Mouse (Mus musculus): ENCODE measurements around the gene Lcor.

Gene Lcor

DNA sequence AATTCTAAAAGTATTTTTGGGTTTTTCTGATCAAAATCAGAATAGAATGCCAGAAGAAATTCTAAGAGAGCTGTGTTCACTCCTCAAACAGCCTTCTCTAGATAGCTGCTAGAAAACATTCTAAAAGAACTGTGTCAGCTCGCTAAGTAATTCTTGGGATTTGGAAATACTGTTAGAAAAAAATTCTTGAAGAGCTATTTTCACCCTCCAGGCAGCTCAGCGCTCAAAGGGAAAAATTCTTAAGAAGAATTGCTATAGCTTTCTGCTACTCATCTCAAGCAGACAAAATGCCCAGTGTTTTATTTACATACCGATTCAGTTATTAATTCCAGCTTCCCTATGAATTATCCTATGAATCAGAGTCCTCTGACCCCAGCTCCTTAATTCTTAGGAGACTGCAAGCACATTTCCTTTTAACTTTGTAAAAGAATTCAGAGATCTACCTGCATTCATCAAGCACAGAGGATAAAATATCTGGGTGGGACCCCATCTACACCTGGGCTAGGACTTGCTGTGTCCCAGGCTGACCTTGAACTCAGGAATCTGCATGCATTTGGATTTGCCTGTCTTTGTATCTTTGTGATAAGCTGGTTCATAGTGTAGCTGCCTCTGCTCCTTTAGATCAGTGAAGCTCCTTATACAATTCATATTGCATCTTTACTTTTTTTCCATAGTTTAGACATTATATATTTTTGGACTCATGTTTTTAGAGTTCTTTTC, 5.7 kb upstream of the Lcor start:
- no peak for DNase-seq (ENCODE audit: low spot score in 2 of 2)

DNA sequence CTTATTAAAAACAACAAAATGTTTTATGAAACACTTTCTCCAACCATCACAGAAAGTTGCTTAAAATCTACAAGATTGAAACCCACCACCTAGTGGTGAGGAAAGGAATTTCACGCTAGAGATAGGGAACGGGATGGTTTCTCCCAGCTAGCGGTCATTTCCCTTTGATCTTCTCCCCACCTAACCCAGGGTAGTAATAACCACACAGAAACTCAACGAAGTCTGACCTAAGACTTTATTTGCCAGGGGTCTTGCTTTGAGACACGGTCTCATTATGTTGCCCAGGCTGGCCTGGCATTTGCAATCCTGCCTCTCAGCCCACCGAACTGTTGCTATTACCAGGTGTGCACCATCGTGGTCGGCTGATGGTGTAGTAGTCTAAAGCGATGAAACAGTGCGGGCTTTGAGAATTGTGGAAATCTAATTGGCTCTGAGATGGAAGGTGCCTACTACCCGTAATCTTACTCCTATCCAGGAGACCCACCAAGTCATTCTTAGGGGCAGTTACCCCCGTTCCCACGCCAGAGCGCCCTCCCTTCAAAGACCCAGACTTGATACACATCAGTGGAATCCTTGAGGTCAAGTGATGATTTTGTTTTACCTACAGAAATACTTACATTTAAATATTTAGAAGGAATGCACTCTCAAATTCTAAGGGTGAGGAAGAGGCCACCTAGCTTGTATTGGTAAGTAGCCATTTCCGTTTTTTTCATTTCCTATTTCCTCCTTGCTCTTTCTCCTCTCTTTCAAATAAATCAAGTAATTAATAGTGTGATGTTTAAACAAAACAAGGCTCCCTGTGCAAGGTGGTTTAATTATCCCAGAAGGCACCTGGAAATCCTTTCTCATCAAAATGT, 1.2 kb upstream of the Lcor start:
- peak; percentile 52 to 67 for DNase-seq (ENCODE audit: low spot score in 2 of 2)

DNA sequence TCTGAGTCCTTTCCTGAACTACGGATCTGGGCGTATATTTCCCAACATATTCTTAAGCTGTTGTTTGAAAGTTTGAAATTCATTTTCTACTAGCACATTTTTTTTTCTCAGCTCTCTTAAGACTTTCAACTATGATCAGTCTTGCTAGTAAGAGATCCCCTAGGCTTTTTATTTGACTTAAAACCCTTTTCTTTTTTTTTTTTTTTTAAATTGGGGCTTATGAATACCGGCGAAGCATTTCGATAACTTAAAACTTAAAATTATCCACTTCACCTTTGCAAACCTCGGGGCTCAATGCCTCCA, 599 bp upstream of the Lcor start:
- no peak for DNase-seq (ENCODE audit: low spot score in 2 of 2)

DNA sequence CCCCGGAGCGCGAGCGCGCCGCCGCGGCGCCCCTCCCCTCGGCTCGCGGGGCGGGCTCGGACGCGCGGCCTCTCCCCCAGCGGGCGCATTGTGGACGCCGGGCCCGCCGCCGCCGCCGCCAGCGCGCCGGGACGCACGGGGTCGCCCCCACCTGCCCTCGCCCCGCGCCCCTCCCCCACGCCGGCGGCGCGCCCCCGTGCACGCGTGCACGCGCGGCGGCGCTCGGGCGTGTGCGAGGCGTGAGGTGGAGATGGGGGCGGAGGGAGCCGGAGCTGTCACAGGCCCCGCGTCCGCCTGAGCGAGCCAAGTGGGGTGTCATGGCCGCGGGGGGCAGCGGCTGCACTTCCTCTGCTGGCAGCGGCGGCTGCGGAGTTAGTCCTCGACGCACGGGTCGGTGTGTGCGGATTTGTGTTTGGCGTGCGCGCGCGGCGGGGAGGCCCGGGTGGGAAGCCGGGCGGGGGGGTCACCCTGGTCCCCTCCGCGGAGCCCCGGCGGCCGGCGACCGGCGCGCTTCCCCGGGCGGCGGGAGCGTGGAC, 540 bp downstream of the Lcor start:
- peak in 1 of 2 experiments; percentile 85 for DNase-seq (ENCODE audit: low spot score in 2 of 2)

DNA sequence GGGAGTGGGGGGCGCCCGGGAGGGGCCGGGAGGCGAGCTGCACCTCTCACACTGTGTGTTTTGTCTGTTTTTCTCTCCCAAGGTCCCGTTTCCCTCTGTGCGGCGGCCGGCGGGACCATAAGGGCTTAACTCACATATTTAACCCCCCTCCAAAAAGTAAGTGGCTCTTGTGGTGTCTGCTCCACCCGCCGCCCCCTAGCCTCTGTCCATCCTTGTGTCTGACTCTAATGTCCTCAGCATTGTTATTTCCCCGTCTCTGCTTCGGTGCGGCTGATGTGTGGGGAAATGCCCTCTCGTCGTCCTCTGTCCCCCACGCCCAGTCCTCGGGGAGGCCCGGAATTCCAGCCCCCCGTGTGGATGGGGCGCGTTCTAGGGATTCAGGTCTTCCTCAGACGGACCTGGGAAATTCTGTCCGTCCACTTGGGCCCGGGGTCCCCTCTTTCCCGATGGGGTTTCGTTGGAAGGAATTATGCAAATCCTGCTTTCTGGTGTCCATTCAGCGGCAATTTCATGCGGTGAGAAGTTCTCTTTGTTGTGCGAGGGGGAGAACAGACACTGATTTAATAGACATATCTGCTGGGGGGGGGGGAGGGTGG, 1.1 kb downstream of the Lcor start:
- peak in 1 of 2 experiments; percentile 69 for DNase-seq (ENCODE audit: low spot score in 2 of 2)

DNA sequence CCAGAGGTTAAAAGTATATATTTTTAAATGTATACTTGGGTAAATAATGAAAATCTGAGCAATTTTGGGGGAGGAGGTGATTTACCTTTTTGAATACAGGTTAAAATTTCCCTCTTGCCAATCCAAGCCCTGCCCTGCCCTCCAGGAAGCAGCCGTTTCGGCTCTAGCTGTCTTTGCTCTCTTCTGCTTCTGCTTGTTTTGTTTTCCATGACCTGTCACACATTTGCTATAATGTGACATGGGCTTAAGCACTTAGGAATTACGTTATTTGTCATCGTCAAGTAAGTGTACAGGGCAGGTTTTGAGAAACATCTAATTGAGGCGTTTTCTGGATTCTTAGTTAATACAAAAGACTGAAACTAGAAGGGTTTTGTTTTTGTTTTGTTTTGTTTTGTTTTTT, 1.9 kb downstream of the Lcor start:
- no peak for DNase-seq (ENCODE audit: low spot score in 2 of 2)

DNA sequence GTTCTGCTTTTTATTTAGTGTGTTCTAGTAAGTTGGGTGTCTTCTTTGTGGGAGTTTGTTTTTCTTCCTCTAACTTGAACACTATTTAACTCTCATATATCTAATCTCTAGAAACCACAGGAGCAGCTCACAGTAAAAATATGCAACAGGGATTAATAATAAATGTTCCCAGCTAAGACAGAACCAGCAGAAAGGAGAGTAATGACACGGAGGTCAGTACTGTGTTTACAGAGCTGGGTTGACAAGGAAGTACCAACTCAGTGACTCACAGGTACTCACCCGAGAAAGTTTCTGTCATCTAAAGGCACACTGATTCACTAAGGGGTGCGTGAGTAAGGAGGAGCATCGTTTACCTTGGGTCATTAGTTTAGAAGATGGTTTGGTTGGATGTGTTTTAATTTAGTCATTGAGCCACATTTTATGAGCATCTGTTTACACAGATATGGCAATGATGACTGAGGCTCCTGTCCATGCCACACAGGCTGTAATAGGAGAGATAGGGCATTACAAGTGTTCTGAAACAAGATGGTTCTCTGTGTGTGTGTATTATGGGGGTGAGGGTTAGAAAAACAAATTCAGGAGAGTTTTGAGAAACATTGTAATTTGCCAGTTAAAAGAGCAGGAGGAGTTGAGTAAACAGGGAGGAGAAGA, 13.1 kb downstream of the Lcor start:
- peak in 1 of 2 experiments; percentile 20 for DNase-seq (ENCODE audit: low spot score in 2 of 2)

DNA sequence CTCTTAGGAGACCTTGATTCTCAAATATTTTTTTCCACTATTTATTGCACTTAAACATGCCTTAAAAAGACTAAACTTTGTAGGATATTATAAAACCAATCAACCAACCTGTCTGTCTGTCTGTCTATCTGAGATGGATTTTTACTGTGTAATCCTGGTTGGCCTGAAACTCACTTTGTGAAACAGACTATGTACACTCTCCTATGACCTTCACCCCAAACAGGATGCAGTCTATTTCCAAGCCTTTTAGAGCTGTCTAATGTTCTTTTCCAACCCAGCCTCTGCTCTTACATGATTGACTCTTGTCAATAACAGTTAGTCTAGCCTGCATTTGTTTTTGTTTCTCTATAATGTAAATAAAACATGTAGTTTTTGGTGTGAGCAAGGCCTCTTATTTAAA, 13.6 kb downstream of the Lcor start:
- DNase-seq (ENCODE audit: low spot score in 2 of 2) = no peak

DNA sequence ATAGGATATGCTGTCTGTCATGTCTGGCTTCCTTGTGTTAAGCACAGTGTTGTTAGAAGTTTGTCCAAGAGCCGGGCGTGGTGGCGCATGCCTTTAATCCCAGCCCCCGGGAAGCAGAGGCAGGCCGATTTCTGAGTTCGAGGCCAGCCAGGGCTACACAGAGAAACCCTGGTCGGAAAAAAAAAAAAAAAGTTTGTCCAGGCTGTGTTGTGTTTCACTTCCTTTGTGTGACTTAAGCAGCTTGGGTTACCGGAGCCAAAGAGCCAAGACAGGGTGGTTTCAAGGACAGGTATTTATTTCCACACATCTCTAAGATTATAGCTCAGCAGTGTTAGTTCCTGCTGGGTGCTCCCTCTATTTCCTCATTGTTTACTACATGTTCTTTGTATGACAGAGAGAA, 25.4 kb downstream of the Lcor start:
- DNase-seq (ENCODE audit: low spot score in 2 of 2) = no peak

DNA sequence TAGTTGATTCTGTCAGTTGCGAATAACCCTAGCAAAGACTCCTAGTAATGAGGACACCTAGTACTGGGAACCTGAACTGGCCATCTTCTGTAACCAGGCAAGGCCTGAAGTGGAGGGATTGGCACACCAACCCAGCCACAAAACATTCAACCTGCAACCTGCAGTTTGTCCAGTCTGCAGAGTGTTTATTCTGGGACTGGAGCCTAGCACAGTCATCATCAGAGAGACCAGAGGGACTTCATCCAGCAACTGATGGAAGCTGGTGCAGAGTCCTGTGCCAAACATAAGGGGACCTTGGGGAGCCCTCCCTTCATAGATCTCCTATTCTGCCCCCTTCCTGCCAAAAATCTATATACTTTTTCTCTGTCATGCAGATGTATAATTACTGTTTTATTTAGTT, 32.4 kb downstream of the Lcor start:
- no peak for DNase-seq (ENCODE audit: low spot score in 2 of 2)

DNA sequence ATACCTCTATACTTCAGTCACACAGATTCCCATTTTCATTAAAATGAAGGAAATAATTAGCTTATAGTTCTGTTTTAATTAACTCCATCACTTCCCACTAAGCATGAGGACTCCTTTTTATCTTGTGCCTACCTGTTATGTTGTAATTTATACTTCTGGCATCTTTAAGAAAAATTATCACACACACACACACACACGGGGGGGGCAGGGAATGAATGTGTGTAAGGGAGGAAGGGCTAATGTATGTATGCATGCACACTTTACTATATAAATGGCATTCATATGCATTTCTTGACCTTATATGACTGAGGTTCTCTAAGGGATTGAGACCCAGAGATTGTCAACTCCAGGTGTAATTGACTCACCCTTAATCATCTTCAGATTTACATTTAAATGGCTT, 33.1 kb downstream of the Lcor start:
- DNase-seq (ENCODE audit: low spot score in 2 of 2) = no peak

DNA sequence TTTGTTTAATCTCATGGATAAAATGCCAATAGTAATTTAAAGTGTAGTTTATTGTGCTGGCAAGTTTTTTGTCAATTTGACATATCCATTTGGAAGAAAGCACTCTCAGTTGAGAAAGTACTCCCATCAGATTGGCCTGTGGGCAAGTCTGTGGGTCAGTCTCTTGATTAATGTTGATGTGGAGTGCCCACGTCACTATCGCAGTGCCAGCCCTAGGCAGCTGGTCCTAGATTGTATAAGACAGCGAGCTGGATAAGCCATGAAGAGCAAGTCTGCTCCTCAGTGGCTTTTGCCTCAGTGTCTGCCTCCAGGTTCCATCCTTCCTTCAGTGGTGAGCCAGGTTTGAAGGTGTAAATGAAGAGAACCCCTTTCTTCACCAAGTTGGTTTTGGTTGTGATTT, 34.6 kb downstream of the Lcor start:
- DNase-seq (ENCODE audit: low spot score in 2 of 2) = no peak

DNA sequence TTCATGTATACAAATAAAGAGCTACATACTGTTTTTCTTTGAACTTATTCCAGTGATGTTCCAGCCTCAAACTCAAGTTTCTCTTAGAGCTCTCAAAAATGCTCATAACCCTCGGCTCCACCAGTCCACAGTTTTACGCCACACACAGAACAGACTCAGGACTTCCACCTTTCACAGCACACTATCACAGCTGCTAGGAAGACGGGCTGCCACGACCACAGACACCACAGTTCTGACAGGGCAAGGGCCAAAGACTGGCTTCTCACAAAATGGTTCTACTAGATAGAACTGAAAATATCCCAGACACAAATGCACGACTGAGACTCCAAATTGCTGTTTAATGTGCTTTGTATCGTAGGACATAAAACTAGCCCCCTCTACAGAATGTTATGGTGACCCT, 36.7 kb downstream of the Lcor start:
- no peak for DNase-seq (ENCODE audit: low spot score in 2 of 2)

DNA sequence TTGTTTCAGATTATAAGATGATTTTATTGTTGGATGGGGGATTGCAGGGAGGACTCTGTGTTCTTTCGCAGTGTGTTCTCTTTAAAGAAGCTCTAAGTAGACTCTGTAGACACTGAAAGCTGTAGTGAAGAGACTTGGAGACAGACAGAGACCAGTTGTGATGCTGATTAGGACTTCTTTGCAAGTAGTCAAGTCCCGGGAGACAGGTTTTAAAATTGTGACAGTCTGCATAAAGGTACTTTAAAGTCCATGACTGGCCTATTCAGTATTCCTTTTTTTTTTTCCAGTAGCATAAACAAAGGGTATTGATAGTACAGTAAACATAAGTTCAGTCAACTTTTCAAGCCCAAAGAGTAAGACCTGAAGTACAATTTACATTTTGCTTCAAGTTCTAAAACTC, 39.8 kb downstream of the Lcor start:
- no peak for DNase-seq (ENCODE audit: low spot score in 2 of 2)

DNA sequence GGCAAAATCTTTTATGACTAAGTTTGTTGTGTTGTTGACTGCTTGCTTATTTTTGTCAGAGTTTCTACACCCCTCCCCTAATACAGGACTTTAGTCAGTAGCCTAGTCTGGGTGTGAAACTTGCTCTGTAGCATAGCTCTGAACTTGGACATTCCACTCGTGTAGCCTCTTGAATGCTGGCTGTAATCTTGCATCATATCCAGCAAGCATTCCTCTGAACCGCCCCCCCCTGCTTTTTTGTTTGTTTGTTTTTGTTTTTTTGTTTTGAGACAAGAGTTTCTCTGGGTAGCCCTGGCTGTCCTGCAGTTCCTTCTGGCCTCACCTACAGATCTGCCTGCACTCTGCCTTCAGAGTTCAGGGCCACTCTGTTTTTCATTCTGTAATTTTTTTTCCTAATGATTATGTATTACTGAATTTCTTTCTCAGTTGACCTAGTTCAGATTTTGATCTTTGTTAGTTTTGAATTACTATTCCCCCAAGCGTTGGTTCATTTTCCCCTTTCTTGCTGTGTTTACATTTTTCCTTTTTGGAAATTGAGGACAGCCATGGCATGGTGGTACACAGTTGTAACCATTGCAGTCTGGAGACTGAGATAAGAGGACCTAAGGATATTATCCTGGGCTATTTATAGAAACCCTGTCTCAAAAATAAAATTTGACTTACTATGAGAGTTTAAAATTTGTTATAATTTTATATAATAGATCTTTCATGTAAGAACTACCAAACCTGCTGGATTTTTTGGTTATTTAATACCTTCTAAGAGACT, 41.5 kb downstream of the Lcor start:
- no peak for DNase-seq (ENCODE audit: low spot score in 2 of 2)

DNA sequence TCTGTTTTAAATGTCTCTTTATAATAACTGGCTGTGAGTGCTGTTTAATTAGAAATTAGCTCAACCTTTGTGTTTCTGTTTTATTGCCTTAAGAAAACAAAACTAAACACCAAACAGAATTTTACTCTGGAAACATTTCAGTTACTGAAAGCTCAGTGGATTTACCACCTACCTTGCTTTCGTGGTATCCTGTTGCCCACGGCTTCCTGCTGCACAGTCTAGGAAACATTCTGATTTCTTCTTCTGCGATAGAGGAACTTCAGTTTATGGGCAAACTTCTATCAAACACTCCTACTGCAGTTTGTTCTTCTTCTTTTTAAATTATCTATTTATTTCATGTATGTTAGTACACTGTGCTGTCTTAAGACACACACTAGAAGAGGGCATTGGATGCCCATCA, 46.7 kb downstream of the Lcor start:
- DNase-seq (ENCODE audit: low spot score in 2 of 2) = no peak

DNA sequence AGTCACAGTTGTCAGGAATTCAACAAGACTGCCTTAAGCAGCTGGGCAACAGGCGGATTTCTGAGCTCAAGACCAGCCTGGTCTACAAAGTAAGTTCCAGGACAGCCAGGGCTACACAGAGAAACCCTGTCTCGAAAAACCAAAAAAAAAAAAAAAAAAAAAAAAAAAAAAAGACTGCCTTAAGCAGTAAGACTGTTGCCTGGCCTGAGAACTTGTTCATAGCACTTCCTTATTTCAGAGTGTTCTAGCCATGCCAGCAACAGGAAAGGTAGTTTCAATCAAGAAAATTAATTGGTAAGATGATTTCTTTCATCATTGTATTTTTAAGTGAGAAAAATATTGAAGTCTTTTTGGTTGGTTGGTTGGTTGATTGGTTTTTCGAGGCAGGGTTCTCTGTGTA, 51.6 kb downstream of the Lcor start:
- no peak for DNase-seq (ENCODE audit: low spot score in 2 of 2)

DNA sequence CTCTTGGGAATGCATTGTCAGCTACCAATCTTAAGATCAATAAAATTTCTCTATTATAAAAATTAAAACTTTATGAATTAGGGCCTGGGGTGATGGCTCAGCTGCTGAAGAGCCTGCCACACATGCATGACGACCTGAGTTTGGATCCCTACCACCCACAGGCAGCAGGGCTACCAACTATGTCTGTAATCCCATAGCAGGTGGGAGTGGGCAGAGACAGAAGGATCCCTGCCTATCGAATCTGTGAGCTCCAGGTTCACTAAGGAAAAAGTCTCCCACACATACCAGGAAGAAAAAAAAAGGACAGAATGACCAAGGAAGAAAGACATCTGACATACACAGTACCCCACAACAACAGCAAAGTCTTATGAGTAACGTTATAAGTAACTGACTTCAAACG, 74.5 kb downstream of the Lcor start:
- DNase-seq (ENCODE audit: low spot score in 2 of 2) = no peak

DNA sequence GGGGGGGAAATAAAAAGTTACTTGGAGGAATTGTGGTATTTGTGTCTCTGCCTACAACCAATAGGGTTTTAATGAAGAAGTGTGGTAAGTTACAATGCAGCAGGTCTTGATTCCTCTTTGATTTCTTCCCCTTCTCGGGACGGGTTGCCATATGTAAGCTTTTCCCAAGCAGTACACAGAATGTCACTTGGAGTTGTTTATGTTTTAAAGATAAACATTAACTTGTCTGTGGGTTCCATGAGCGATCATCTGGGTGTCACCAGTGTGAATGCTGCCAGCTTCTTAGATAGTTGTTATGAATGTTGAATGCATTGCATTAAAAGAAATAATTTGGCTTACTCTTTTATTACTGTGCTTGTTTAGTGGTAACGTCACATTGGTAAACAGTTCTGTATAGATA, 75.1 kb downstream of the Lcor start:
- no peak for DNase-seq (ENCODE audit: low spot score in 2 of 2)

DNA sequence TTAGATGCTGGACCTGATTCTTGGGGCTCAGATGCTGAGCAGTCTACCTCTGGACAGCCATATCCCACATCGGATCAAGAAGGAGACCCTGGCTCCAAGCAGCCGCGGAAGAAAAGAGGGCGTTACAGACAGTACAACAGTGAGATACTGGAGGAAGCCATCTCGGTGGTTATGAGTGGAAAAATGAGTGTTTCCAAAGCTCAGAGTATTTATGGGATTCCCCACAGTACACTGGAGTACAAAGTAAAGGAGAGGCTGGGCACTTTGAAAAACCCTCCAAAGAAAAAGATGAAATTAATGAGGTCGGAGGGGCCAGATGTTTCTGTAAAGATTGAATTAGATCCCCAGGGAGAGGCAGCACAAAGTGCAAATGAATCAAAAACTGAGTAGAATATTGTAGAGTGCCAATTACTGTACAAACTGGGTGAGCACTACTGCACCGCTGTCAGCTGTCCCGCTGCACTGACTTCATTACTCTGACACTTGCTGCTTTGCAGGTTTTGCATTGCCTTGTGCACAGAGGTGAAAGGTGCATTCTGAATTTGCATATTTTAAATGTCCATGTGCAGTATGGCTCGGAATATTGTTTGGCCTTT, 76.6 kb downstream of the Lcor start:
- no peak for DNase-seq (ENCODE audit: low spot score in 2 of 2)

DNA sequence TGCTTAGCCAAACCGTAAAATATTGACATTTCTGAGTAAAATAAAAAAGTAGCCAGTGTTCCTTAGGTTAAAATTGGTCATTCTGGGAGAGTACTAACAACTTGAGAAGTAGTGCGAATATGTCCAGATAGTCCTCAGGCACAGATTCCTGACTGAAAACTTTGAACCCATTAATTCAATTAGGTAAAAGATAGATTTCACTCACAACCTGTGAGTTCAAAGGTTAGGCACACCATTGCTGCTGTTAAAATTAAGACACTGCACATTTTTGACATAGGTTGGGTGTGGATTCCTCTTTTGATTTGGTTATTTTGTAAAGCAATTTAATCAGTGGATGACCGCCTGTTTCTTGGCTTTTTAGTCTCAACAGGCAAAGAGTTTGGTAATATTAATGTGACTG, 78.4 kb downstream of the Lcor start:
- DNase-seq (ENCODE audit: low spot score in 2 of 2) = no peak
